Comparison of ENCODE assay signal across 21 mouse cellular contexts in genomic region chr2:58538196-58538595, GRCm38 (mm10). TPM values are rescaled to one million over a fixed set of nuclear protein-coding genes. Genes with fewer than 3 reads are reported as not detected.
DNase-seq lines count a peak whose midpoint lies in the region.
"Had no signal": no experiment of that assay in that cellular context is flagged by ENCODE, and none has a peak within 500 bp of the region (broad histone marks: within the 10 kb centered on the region; RNA-seq: fewer than 3 reads in every experiment).

No protein-coding gene starts in this region.

- intact Hi-C loops in heart, postnatal 10 days (cut with DNase I): no loop called here

- peak; percentile 79 for DNase-seq in retina, postnatal 1 day
- DNase-seq in retina, embryonic 14.5 days (ENCODE audit: low spot score): no peak
- DNase-seq in ES-CJ7 (ENCODE audit: low read depth, low spot score) (peak; percentile 47), ZHBTc4 (ENCODE audit: low read depth, low spot score) (peak; percentile 60)
- DNase-seq in retina, postnatal 7 days (ENCODE audit: low read depth, low spot score): peak; percentile 55
- no peak for DNase-seq in natural killer cell, adult 2 months (ENCODE audit: low spot score in 2 of 2)
- DNase-seq in heart, postnatal 10 days: no peak
- DNase-seq in neural tube, embryonic 10.5 days (ENCODE audit: extremely low spot score, low spot score): no peak
- DNase-seq: adrenal gland, adult 2 months; adrenal gland, adult 8-10 months; adrenal gland, postnatal 10 days; adrenal gland, postnatal 14 days; adrenal gland, postnatal 25 days; adrenal gland, postnatal 36 days; B cell, adult 2 months; cerebellum, adult 11 months; cerebellum, adult 11-12 months; cerebellum, adult 18-20 months; cerebellum, adult 2 months had no signal

RNA-seq across cellular contexts. Expression of gene Acvr1, which starts 28.8 kb away (rescaled TPM):
- total RNA-seq in heart, postnatal 10 days (2021): 10 to 100 TPM; 24.2 to 31.8 TPM
- total RNA-seq: CH12.LX, MEL had no signal

RNA-seq across cellular contexts. Expression of gene Upp2, which starts 28.9 kb away (rescaled TPM):
- total RNA-seq in heart, postnatal 10 days (2021): 1 to 10 TPM; 1.8 to 2.6 TPM
- total RNA-seq: CH12.LX, MEL had no signal

Comparison
In these comparisons a context has a peak if more than half of its experiments do, and no peak if none do; other contexts are left out.
1. DNase-seq: peak in retina, postnatal 1 day (single experiment), ES-CJ7 (single experiment), ZHBTc4 (single experiment) and retina, postnatal 7 days (single experiment); none in retina, embryonic 14.5 days (single experiment), natural killer cell, adult 2 months (0 of 2), heart, postnatal 10 days (0 of 2) and neural tube, embryonic 10.5 days (single experiment).